Mouse (Mus musculus) inflammation-experienced regulatory T-cells, adult 6 months (primary cell): ENCODE data around the gene Polr2e. TPM values are rescaled to one million over a fixed set of nuclear protein-coding genes. Genes with fewer than 3 reads are reported as not detected.
"Not testable (repeated sequence)": the region's sequence is repeated elsewhere in the genome, so short reads cannot be mapped to it uniquely, and the experiment has no call there.

Experiments used
- ATAC-seq: one replicate; pipeline ENCODE4 v1.8.0; 2017
- polyA plus RNA-seq, 3 experiments: library from polyadenylated mRNA; unstranded; fragments of 100-300 nt; shearing (Covaris generic); gene quantifications; one replicate each; pipeline ENCODE4 v1.2.1; 2017

Polr2e gene
- polyA plus RNA-seq, 3 experiments from 2014 or later, result 137 to 227 (median 211) TPM

GRCm38 (mm10) chr10:80056976-80057682 lies 17.5 kb upstream of the Polr2e start:
- no peak for ATAC-seq

- no peak for ATAC-seq
Observed at GRCm38 (mm10) chr10:80056506-80056905, 16.9 kb upstream of the Polr2e start.

DNA sequence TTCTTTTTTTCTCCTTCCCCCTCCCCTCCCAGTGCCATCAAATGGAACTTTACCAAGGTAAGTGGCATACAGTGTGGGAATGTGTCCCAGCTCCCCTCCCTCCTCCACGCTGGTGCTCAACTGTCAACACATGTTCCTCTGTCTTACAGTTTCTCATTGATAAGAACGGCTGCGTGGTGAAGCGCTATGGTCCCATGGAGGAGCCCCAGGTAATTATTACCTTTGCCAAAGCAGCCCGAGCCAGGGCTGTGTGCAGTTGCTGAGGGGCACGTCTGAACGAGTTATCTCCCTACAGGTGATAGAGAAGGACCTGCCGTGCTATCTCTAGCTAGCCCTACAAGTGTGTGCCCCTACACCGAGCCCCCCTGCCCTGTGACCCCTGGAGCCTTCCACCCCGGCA lies 16.3 kb upstream of the Polr2e start:
- no peak for ATAC-seq

DNA sequence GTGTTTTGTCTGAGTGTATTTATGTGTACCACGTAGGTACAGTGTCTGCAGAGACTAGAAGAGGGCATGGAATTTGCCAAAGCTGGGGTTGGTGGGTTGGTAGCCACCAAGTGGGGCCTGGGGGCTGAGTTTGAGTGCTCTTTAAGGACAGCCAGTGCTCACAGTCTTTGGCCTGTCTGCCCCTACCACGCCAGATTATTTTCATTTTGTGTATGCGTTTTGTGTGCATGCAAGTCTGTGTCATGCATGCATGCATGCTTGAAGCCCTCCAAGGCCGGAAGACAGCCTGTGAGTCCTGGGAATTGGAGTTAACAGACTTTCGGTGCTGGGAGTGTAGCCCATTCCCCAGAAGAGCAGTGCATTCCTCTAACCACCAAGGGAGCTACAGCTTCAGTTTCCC lies 15.8 kb upstream of the Polr2e start:
- ATAC-seq, result no peak

DNA sequence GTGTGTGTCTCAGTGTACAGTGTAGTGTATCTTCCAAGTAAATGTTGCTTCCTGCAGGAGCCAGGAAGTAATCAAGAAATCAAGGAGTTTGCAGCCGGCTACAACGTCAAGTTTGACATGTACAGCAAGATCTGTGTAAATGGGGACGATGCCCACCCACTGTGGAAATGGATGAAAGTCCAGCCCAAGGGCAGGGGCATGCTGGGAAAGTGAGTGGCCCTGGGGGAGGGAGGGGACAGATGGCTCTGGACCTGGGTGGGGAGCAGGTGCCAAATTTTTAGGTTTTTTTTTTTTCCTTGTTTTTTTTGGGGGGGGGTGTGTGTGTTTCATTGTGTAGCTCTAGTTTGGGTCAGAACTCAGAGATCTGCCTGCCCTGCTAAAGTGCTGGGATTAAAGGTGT lies 15.3 kb upstream of the Polr2e start:
- ATAC-seq, result not testable (repeated sequence)

DNA sequence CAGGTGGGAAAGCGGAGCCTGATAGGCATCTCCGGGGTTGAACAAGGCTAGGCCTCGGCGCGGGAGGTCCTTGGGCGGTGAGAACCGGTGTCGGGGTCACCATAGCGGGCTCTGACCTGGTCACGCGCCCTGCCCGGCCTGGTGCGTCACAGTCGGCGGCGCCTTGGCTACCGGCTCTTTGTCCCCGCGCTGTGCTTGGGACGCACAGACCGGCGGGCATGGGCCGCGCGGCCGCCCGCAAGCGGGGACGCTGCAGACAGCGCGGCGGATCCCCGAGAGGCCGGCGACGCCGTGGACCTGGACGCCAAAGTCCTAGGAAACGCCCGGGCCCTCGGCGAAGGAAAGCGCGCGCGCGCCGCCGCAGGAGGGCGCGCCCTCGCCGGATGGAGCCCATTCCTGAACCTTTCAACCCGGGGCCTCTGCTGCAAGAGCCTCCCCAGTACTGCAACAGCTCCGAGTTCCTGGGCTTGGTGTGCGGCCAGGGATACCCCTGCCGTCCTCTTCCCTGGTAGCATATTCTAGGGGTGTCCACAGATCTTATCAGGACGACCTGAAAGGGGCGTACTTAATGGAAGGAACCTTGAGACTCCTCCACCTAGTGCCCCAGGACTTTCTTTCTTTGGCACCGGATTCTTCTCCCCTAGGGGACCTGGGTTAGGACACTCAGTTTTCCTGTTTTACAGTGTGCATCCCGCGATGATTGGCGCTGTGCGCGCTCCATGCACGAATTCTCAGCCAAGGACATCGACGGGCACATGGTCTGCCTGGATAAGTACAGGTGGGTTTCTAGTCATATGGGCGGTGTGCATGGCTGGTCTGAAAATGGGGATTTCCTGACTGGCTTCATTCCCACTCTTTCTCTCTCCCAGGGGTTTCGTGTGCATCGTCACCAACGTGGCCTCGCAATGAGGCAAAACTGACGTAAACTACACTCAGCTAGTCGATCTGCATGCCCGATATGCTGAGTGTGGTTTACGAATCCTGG lies 14.5 kb upstream of the Polr2e start:
- ATAC-seq, result peak; percentile 46

DNA sequence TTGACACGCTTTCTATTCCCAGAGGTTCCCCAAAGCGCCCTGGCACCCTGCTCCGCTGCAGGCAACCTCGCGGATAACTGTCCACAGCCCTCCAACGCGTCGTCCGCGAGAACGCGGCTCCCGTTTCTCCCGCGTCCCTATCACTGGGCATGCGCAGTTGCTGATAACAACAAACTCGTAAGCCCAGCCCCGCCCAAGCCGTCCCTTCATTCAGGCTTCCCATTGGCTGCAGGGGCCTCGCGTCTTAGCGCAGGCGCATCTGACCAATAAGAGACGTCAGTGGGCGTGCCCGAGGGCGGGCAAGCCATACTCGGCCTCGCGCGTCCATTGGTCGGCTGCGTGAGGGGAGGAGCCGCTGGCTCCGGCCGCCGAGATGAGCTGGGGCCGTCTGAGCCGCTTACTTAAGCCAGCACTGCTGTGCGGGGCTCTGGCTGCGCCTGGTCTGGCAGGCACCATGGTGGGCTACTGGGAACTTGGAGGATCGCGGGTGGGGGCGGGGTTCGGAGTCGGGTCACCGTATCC lies 13.7 kb upstream of the Polr2e start:
- peak; percentile 97 for ATAC-seq

DNA sequence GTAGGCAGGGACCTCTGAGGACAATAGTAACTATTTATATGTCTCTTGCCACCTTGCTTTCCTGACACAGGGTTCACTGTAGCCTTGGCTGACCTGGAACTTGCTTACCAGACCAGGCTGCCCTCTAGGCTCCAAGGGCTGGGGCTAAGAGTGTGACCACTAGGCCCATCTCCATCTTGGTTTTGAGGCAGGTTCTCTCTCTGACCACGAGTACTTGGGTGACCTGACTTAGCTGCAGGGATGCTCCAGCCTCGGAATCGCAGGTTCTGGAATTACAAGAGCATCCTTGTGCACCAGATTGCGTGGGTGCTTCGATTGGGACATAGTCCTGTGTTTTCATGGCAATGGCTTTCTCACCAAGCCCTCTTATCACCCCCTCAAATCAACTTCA lies 12.8 kb upstream of the Polr2e start:
- no peak for ATAC-seq

DNA sequence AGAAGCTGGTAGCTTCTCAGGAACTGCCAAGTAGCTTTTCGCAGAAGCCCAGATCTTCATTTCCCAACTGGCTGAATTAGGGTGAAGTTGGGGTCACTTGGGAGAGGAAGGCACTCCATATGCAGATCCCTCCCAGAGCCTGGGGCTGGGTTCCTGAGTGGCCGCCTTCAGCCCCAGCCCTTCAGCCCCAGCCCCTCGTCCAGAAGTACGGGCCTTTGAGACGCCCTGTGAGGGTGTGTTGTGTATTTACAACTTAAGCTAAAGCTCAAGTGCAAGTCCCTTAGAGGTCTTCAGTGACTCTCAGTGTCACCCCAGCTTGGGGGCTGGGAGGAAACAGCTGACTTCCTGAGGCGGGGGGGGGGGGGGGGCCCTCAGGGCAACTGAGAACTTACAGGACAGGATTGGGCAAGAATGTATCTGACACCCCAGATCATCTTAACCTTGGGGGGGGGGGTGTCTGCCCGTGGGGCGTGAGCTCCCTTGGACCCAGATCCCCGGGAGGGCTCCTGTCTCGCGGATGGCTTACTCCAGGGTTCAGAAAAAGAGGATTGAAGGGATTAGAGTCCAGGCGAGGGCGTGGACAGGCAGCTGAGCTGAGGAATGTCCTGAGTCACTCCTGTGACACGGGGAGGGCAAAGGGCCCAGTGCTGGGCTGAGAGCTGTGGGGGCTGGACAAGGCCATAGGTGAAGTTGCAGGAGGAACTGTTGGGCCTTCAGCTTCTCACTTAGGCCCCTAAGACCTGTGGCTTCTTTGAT lies 12.2 kb upstream of the Polr2e start:
- no peak for ATAC-seq

- no peak for ATAC-seq
Observed at GRCm38 (mm10) chr10:80050885-80051617, 11.5 kb upstream of the Polr2e start.

- no peak for ATAC-seq
Observed at GRCm38 (mm10) chr10:80050244-80050643, 10.6 kb upstream of the Polr2e start.

DNA sequence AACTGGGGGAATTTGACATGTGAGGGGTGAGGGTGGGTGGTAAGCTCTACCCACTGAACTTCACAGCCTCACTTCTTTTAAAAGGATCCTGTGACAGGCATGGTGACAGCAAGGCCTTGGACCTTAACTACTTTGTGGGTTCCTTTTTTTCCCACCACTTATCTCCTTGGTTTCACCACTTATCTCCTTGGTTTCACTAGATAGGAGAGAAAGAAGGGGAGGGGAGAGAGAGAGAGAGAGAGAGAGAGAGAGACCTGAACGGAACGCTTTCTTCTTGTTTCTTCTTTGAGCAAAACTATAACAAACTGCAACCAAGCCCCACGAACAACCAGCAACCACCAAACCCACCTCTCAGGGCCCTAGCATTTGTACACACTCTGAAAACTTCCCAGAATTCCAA lies 9.2 kb upstream of the Polr2e start:
- no peak for ATAC-seq

GRCm38 (mm10) chr10:80048396-80048795 lies 8.8 kb upstream of the Polr2e start:
- no peak for ATAC-seq

- ATAC-seq, result no peak
Observed at GRCm38 (mm10) chr10:80047041-80047565, 7.5 kb upstream of the Polr2e start, which contains the start of gene Gpx4. Gpx4 (plus strand) TSS chr10:80047166.

DNA sequence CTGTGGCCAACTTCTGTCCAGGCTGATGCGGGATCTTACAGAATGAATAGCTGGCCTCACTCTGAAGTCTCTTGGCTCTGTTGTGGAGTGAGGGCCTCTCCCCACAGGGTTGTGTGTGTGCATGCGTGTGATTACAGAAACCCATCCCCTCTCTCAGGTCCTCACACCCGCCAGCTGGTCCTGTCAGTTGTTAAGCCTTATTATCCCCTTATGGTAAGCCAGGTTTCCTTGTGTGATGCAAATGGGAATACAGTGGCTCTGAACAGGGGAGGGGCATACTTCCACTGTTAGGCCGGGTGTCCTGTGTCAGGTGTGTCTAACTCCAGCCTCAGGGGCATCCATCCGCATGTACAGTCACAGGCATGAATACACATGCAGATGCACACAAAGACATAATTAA lies 6.2 kb upstream of the Polr2e start:
- ATAC-seq, result no peak

DNA sequence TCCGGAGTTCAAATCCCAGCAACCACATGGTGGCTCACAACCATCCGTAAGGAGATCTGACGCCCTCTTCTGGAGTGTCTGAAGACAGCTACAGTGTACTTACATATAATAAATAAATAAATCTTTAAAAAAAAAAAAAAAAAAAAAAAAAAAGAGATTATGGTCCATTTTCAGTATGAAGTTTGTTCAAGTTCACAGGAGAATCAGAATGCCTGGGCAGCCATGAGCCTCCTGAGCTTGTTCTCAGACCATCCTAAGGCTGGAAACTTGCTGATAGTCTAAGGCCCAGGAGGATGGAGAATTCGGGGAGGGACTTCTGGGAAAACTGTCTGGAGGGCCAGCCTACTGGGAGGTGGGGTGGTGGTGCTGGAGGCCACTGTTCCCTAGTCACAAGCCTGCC lies 5.8 kb upstream of the Polr2e start:
- not testable (repeated sequence) for ATAC-seq

DNA sequence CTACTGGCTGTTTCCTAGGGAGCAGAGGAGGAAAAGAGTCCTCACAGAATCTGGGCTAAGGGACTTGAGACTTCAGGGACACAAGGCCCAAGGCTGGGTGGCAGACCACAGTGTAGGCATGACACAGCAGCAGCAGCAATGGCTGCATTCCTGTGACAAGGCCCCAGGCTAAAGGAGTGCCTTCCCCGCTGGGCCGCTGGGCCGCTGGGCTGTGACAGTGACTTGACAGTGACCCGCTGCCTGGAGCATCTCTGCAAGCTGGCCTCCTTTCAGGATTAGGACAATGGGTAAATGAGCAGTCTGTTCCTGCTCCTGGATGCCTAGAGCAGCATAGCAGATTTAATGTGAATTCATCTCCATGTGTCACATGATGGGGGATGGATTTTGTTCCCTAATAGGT lies 4.5 kb upstream of the Polr2e start:
- ATAC-seq, result no peak

GRCm38 (mm10) chr10:80041409-80042060 lies 1.9 kb upstream of the Polr2e start:
- not testable (repeated sequence) for ATAC-seq

- no peak for ATAC-seq
Observed at GRCm38 (mm10) chr10:80036832-80037231, 2.8 kb downstream of the Polr2e start.

GRCm38 (mm10) chr10:80035686-80036085 lies 3.9 kb downstream of the Polr2e start:
- no peak for ATAC-seq

- no peak for ATAC-seq
Observed at GRCm38 (mm10) chr10:80035148-80035547, 4.4 kb downstream of the Polr2e start.
